In genomic region chr8:4612932-4613853, GRCm38 (mm10) we compare ENCODE assay signal across 8 mouse cellular contexts. TPM values are rescaled to one million over a fixed set of nuclear protein-coding genes. Genes with fewer than 3 reads are reported as not detected.
DNase-seq lines count a peak whose midpoint lies in the region; ATAC-seq and TF ChIP-seq lines count a peak whose summit lies in the region.

Gene Zfp958, plus strand, starts transcription at chr8:4613167.

- peak; percentile 100 for ATAC-seq in forebrain, embryonic 11.5 days (replicated peaks; ENCODE audit: low FRiP score)
- ATAC-seq in heart, embryonic 16.5 days (replicated peaks; ENCODE audit: extremely low read depth, insufficient read depth, low FRiP score): peak; percentile 99
- peak; percentile 97 for ATAC-seq in liver, embryonic 15.5 days (ENCODE audit: insufficient read depth)
- peak; percentile 100 for ATAC-seq in neural tube, embryonic 12.5 days (ENCODE audit: low FRiP score, low read depth)

- under 1% methylated on average over 25 of the region's 25 CpGs for WGBS in forebrain, embryonic 11.5 days
- under 1% methylated on average over 25 of the region's 25 CpGs for WGBS in heart, embryonic 16.5 days
- under 1% methylated on average over 25 of the region's 25 CpGs for WGBS in liver, embryonic 15.5 days (ENCODE audit: insufficient replicate concordance)
- 3% methylated on average over 25 of the region's 25 CpGs for WGBS in neural tube, embryonic 12.5 days

- H3K9ac ChIP-seq in CH12.LX (ENCODE audit: insufficient read depth, low read depth): peak within 1 kb of the TSS; percentile 95
- peak within 1 kb of the TSS; percentile 89 for H3K9ac ChIP-seq in forebrain, embryonic 11.5 days (ENCODE audit: low read length)
- peak within 1 kb of the TSS; percentile 86 for H3K9ac ChIP-seq in heart, embryonic 16.5 days (ENCODE audit: low read length)
- peak within 1 kb of the TSS; percentile 68 for H3K9ac ChIP-seq in liver, embryonic 15.5 days
- H3K9ac ChIP-seq in neural tube, embryonic 12.5 days: peak within 1 kb of the TSS; percentile 89

- DNase-seq in CH12.LX (ENCODE audit: extremely low read depth): peak; percentile 97
- peak; percentile 95 for DNase-seq in c-Kit-positive CD71-positive TER-119-negative erythroid progenitor cells, embryonic 14.5 days (ENCODE audit: low read depth)
- peak; percentile 89 for DNase-seq in forebrain, embryonic 11.5 days (ENCODE audit: low spot score)
- DNase-seq in kidney, postnatal 36 days: peak; percentile 95 to 99
- DNase-seq in telencephalon, adult 2 months (ENCODE audit: low read depth, low spot score): peak; percentile 96

- peak within 1 kb of the TSS; percentile 82 to 96 (median 94) for H3K4me3 ChIP-seq in CH12.LX (replicated peaks in 1 of 3; ENCODE audit: low read depth in 2 of 3, low read length in 2 of 3, poor library complexity in 1 of 3)
- peak within 1 kb of the TSS; percentile 87 for H3K4me3 ChIP-seq in forebrain, embryonic 11.5 days (ENCODE audit: low read depth, low read length)
- H3K4me3 ChIP-seq in heart, embryonic 16.5 days (ENCODE audit: low read length): peak within 1 kb of the TSS; percentile 76
- peak within 1 kb of the TSS; percentile 70 for H3K4me3 ChIP-seq in liver, embryonic 15.5 days (replicated peaks)
- H3K4me3 ChIP-seq in neural tube, embryonic 12.5 days: peak within 1 kb of the TSS; percentile 84

- peaks cover 14 to 42% of the 10 kb centered on the region in 2 experiments; a peak in 3 of 4 replicates for H3K4me1 ChIP-seq in CH12.LX (ENCODE audit: control insufficient read depth in 1 of 2, insufficient read depth in 2 of 2)
- H3K4me1 ChIP-seq in forebrain, embryonic 11.5 days (replicated peaks; ENCODE audit: control insufficient read depth, insufficient read depth, low read length): no peaks in the 10 kb centered on the region; the same call in 1 of the 2 replicates
- peaks cover 9% of the 10 kb centered on the region; the same call in 1 of the 2 replicates for H3K4me1 ChIP-seq in heart, embryonic 16.5 days (ENCODE audit: control insufficient read depth, insufficient read depth, low read length)
- peaks cover 18% of the 10 kb centered on the region for H3K4me1 ChIP-seq in liver, embryonic 15.5 days (replicated peaks)
- H3K4me1 ChIP-seq in neural tube, embryonic 12.5 days: peaks cover 15% of the 10 kb centered on the region

- TF ChIP-seq POLR2A in CH12.LX (IDR thresholded peaks at IDR 0.05; ENCODE audit: low read depth, low read length): peak; percentile 88; the same call in 1 of the 2 replicates

- peak within 1 kb of the TSS; percentile 93 for H3K27ac ChIP-seq in CH12.LX (ENCODE audit: insufficient read depth, low read depth)
- peak within 1 kb of the TSS; percentile 58; the same call in 1 of the 2 replicates for H3K27ac ChIP-seq in forebrain, embryonic 11.5 days (ENCODE audit: low read depth, low read length)
- H3K27ac ChIP-seq in heart, embryonic 16.5 days (ENCODE audit: low read length): peak within 1 kb of the TSS; percentile 95
- H3K27ac ChIP-seq in liver, embryonic 15.5 days (replicated peaks): peak within 1 kb of the TSS; percentile 79
- H3K27ac ChIP-seq in neural tube, embryonic 12.5 days: peak within 1 kb of the TSS; percentile 62

- in situ Hi-C loops in CH12.LX (cut with MboI; ENCODE audit: low pct_ligation_motif_present, low pct_unique_long_range_greater_than_20kb, low sequenced_read_pairs): loop anchor here (5.0 kb wide), 1 partner anchor 64 kb away; no protein-coding TSS in a partner anchor

- TF ChIP-seq CTCF in CH12.LX (conservative IDR thresholded peaks at IDR 0.05 in 1 of 2, IDR thresholded peaks at IDR 0.05 in 1 of 2; ENCODE audit: low read depth in 2 of 2, low read length in 2 of 2): no peak

- TF ChIP-seq RAD21 in CH12.LX (IDR thresholded peaks at IDR 0.05; ENCODE audit: low read depth, low read length): no peak

- H3K79me2 ChIP-seq in CH12.LX (replicated peaks; ENCODE audit: control insufficient read depth, extremely low read depth, insufficient read depth, poor library complexity, severe bottlenecking): peaks cover 50% of the 10 kb centered on the region

- peak within 1 kb of the TSS; percentile 87 for H3K4me2 ChIP-seq in CH12.LX (ENCODE audit: insufficient read depth, low read depth, poor library complexity, severe bottlenecking)
- H3K4me2 ChIP-seq in forebrain, embryonic 11.5 days (ENCODE audit: low read depth, low read length, severe bottlenecking): peak within 1 kb of the TSS; percentile 87
- H3K4me2 ChIP-seq in heart, embryonic 16.5 days (ENCODE audit: low read depth, low read length): peak within 1 kb of the TSS; percentile 96
- H3K4me2 ChIP-seq in liver, embryonic 15.5 days: peak within 1 kb of the TSS; percentile 73
- peak within 1 kb of the TSS; percentile 90 for H3K4me2 ChIP-seq in neural tube, embryonic 12.5 days (replicated peaks)

- dilution Hi-C loops in CH12.LX (cut with MboI; ENCODE audit: extremely low pct_ligation_motif_present, extremely low pct_unique_long_range_greater_than_20kb, low sequenced_read_pairs): no loop called here

- no peak for TF ChIP-seq EP300 in CH12.LX (IDR thresholded peaks at IDR 0.05; ENCODE audit: low read length)

- H3K36me3 ChIP-seq in CH12.LX (replicated peaks in 1 of 2; ENCODE audit: control insufficient read depth in 1 of 2, insufficient read depth in 1 of 2, low read length in 1 of 2): peaks cover 19 to 32% of the 10 kb centered on the region in 2 experiments
- H3K36me3 ChIP-seq in forebrain, embryonic 11.5 days (ENCODE audit: control insufficient read depth, insufficient read depth, low read length): no peaks in the 10 kb centered on the region; the same call in 1 of the 2 replicates
- no peaks in the 10 kb centered on the region; the same call in 1 of the 2 replicates for H3K36me3 ChIP-seq in heart, embryonic 16.5 days (ENCODE audit: control insufficient read depth, insufficient read depth)
- H3K36me3 ChIP-seq in liver, embryonic 15.5 days (replicated peaks): no peaks in the 10 kb centered on the region
- peaks cover 5% of the 10 kb centered on the region for H3K36me3 ChIP-seq in neural tube, embryonic 12.5 days

- H3K27me3 ChIP-seq in CH12.LX (replicated peaks): no peaks in the 10 kb centered on the region
- H3K27me3 ChIP-seq in forebrain, embryonic 11.5 days (ENCODE audit: control insufficient read depth, insufficient read depth, low read length): no peaks in the 10 kb centered on the region
- H3K27me3 ChIP-seq in heart, embryonic 16.5 days (ENCODE audit: control insufficient read depth, insufficient read depth, low read length): no peaks in the 10 kb centered on the region
- no peaks in the 10 kb centered on the region for H3K27me3 ChIP-seq in liver, embryonic 15.5 days
- no peaks in the 10 kb centered on the region for H3K27me3 ChIP-seq in neural tube, embryonic 12.5 days (replicated peaks)

- no peaks in the 10 kb centered on the region for H3K9me3 ChIP-seq in CH12.LX (replicated peaks; ENCODE audit: low read length)
- no peaks in the 10 kb centered on the region; the same call in 1 of the 2 replicates for H3K9me3 ChIP-seq in forebrain, embryonic 11.5 days (ENCODE audit: control insufficient read depth, low read length)
- no peaks in the 10 kb centered on the region for H3K9me3 ChIP-seq in heart, embryonic 16.5 days (replicated peaks; ENCODE audit: control insufficient read depth, low read length)
- no peaks in the 10 kb centered on the region for H3K9me3 ChIP-seq in liver, embryonic 15.5 days (replicated peaks)
- H3K9me3 ChIP-seq in neural tube, embryonic 12.5 days: no peaks in the 10 kb centered on the region

TF ChIP-seq in CH12.LX, 34 proteins besides CTCF, POLR2A, EP300 and RAD21:
- 0 out of 2 replicates have a peak, but pooled peaks have one; percentile 41 for TF ChIP-seq CHD1 (IDR thresholded peaks at IDR 0.05; ENCODE audit: low read depth, low read length)
- peak; percentile 81 for TF ChIP-seq NELFE (IDR thresholded peaks at IDR 0.05; ENCODE audit: low read depth, low read length)
- TF ChIP-seq ZKSCAN1 (IDR thresholded peaks at IDR 0.05; ENCODE audit: borderline replicate concordance, low read depth, low read length): no peak
- no peak for TF ChIP-seq USF2 (conservative IDR thresholded peaks at IDR 0.05; ENCODE audit: low read depth, low read length)
- TF ChIP-seq SIN3A (IDR thresholded peaks at IDR 0.05; ENCODE audit: low read length): peak; percentile 95
- peak; percentile 89 for TF ChIP-seq ELF1 (IDR thresholded peaks at IDR 0.05; ENCODE audit: low read depth, low read length)
- peak; percentile 92 for TF ChIP-seq CHD2 (IDR thresholded peaks at IDR 0.05; ENCODE audit: low read length)
- TF ChIP-seq KAT2A (IDR thresholded peaks at IDR 0.05; ENCODE audit: insufficient replicate concordance, low read length): peak; percentile 66; the same call in 1 of the 2 replicates
- peak; percentile 89 for TF ChIP-seq TBP (conservative IDR thresholded peaks at IDR 0.05; ENCODE audit: low read depth, low read length)
- TF ChIP-seq MAX (IDR thresholded peaks at IDR 0.05; ENCODE audit: low read length): peak; percentile 41; the same call in 1 of the 2 replicates
- no peak for TF ChIP-seq ETS1 (conservative IDR thresholded peaks at IDR 0.05; ENCODE audit: low read depth, low read length)
- TF ChIP-seq POLR2AphosphoS2 (IDR thresholded peaks at IDR 0.05; ENCODE audit: low read depth, low read length): peak; percentile 49; the same call in 1 of the 2 replicates
- TF ChIP-seq RCOR1 (conservative IDR thresholded peaks at IDR 0.05; ENCODE audit: low read depth, low read length): no peak
- peak; percentile 26 for TF ChIP-seq IRF4 (IDR thresholded peaks at IDR 0.05; ENCODE audit: low read depth, low read length)
- no peak for TF ChIP-seq SMC3 (IDR thresholded peaks at IDR 0.05; ENCODE audit: low read depth, low read length)
- peak; percentile 18; the same call in 1 of the 2 replicates for TF ChIP-seq NRF1 (IDR thresholded peaks at IDR 0.05; ENCODE audit: low read depth, low read length)
- TF ChIP-seq ZMIZ1 (IDR thresholded peaks at IDR 0.05; ENCODE audit: low read depth, low read length): no peak; the same call in 1 of the 2 replicates
- peak; percentile 75 for TF ChIP-seq TCF12 (IDR thresholded peaks at IDR 0.05; ENCODE audit: low read depth, low read length)
- 0 out of 2 replicates have a peak, but pooled peaks have one; percentile 17 for TF ChIP-seq MXI1 (IDR thresholded peaks at IDR 0.05; ENCODE audit: low read depth, low read length)
- 0 out of 2 replicates have a peak, but pooled peaks have one; percentile 24 for TF ChIP-seq MAZ (IDR thresholded peaks at IDR 0.05; ENCODE audit: low read depth, low read length)
- TF ChIP-seq HCFC1 (IDR thresholded peaks at IDR 0.05; ENCODE audit: low read depth, low read length): peak; percentile 84
TF ChIP-seq in CH12.LX: peak in this region for 15.

RNA-seq across cellular contexts. Expression of gene Zfp958, which starts in this region (rescaled TPM):
- total RNA-seq in CH12.LX (2012; rRNA removed) (10.4 and 14.1 TPM in 2 replicates), CH12.LX (2014; rRNA removed) (38.7 and 46.4 TPM in 2 replicates)
- polyA plus RNA-seq in CH12.LX (2012; ENCODE audit: insufficient read length, low read depth): 15.6 and 17.7 TPM in 2 replicates
- polyA plus RNA-seq in forebrain, embryonic 11.5 days (2014; fragmentation: Nextera tagmentation; extraction: Ambion mirVana): 16.5 and 16.6 TPM in 2 replicates
- 10.4 and 10.5 TPM in 2 replicates for polyA plus RNA-seq in heart, embryonic 16.5 days (2015; fragmentation: Nextera tagmentation; extraction: Ambion mirVana)
- polyA plus RNA-seq in liver, embryonic 15.5 days (2015; fragmentation: Nextera tagmentation; extraction: Ambion mirVana): 3.7 and 4.5 TPM in 2 replicates
- 14.1 and 16.4 TPM in 2 replicates for polyA plus RNA-seq in neural tube, embryonic 12.5 days (2016; fragmentation: Nextera tagmentation; extraction: Ambion mirVana)

Comparison
In these comparisons a context has a peak if more than half of its experiments do, and no peak if none do; other contexts are left out.
1. Peak in every context shown above with its lines: DNase-seq, ATAC-seq, H3K4me3 ChIP-seq and H3K27ac ChIP-seq.